Mouse (Mus musculus) layer of hippocampus, adult 8-10 months (tissue): ENCODE measurements around the gene Vwc2l. TPM values are rescaled to one million over a fixed set of nuclear protein-coding genes. Genes with fewer than 3 reads are reported as not detected.

Experiments used
- DNase-seq, 2 experiments: peaks; one replicate each; pipeline ENCODE4 v3.0.0; 2022; ENCODE audit warnings: low spot score in 2 of 2
- total RNA-seq, 4 experiments: library from RNA; stranded (reverse); gene quantifications; 2 replicates each; pipeline ENCODE4 v1.2.4; 2022

Gene Vwc2l
- total RNA-seq, 4 experiments from 2014 or later: 9.1 to 13.5 (median 11.2) TPM

GRCm38 (mm10) chr1:70907366-70907765 is 181.9 kb downstream of the Vwc2l start:
- peak in 1 of 2 experiments; percentile 33 for DNase-seq

- no peak for DNase-seq
Observed at GRCm38 (mm10) chr1:70911235-70911634, 185.7 kb downstream of the Vwc2l start.

GRCm38 (mm10) chr1:70913071-70913470 is 187.6 kb downstream of the Vwc2l start:
- DNase-seq: no peak

- no peak for DNase-seq
Observed at GRCm38 (mm10) chr1:70918173-70919036, 192.9 kb downstream of the Vwc2l start.

GRCm38 (mm10) chr1:70933016-70933415 is 207.5 kb downstream of the Vwc2l start:
- no peak for DNase-seq
